Mouse (Mus musculus): ENCODE measurements at regions not wholly inside any gene's neighbourhood (a gene's known extent, or its start where the extent isn't known, plus 50 kb on each side); places are given as distances from the start of the nearest gene placed in this dataset.

GRCm38 (mm10) chr1:72009270-72009928, 202.7 kb downstream of the Mreg start:
- intact Hi-C loops (cut with DNase I), result no loop called here

GRCm38 (mm10) chr1:72006696-72007291, 205.3 kb downstream of the Mreg start:
- intact Hi-C loops (cut with DNase I), result no loop called here
- DNase-seq (ENCODE audit: extremely low spot score in 1 of 2, low spot score in 2 of 2), result no peak

More at GRCm38 (mm10) chr1:72009270-72009928, 202.7 kb downstream of the Mreg start:
- no peak for DNase-seq (ENCODE audit: extremely low spot score in 1 of 2, low spot score in 2 of 2)

GRCm38 (mm10) chr1:72005956-72006355, 206.2 kb downstream of the Mreg start:
- intact Hi-C loops (cut with DNase I), result no loop called here
- no peak for DNase-seq (ENCODE audit: extremely low spot score in 1 of 2, low spot score in 2 of 2)

GRCm38 (mm10) chr1:72005550-72005949, 206.6 kb downstream of the Mreg start:
- DNase-seq (ENCODE audit: extremely low spot score in 1 of 2, low spot score in 2 of 2), result no peak
- intact Hi-C loops (cut with DNase I), result no loop called here

- no peak for DNase-seq (ENCODE audit: extremely low spot score in 1 of 2, low spot score in 2 of 2)
- intact Hi-C loops (cut with DNase I), result no loop called here
Measured at GRCm38 (mm10) chr1:72003424-72004278, 208.5 kb downstream of the Mreg start.

- peak in 1 of 2 experiments; percentile 16 for DNase-seq (ENCODE audit: extremely low spot score in 1 of 2, low spot score in 2 of 2)
Measured at GRCm38 (mm10) chr1:72002471-72003116, 209.5 kb downstream of the Mreg start.

GRCm38 (mm10) chr1:72000741-72001140, 211.4 kb downstream of the Mreg start:
- DNase-seq (ENCODE audit: extremely low spot score in 1 of 2, low spot score in 2 of 2), result no peak
- intact Hi-C loops (cut with DNase I), result no loop called here

More at GRCm38 (mm10) chr1:72002471-72003116, 209.5 kb downstream of the Mreg start:
- intact Hi-C loops (cut with DNase I), result no loop called here

- DNase-seq (ENCODE audit: extremely low spot score in 1 of 2, low spot score in 2 of 2), result no peak
- intact Hi-C loops (cut with DNase I), result no loop called here
Measured at GRCm38 (mm10) chr1:71996828-71997227, 215.3 kb downstream of the Mreg start.

- intact Hi-C loops (cut with DNase I), result no loop called here
- DNase-seq (ENCODE audit: extremely low spot score in 1 of 2, low spot score in 2 of 2), result no peak
Measured at GRCm38 (mm10) chr1:71996234-71996619, 215.9 kb downstream of the Mreg start.

- intact Hi-C loops (cut with DNase I), result no loop called here
- DNase-seq (ENCODE audit: extremely low spot score in 1 of 2, low spot score in 2 of 2), result peak in 1 of 2 experiments; percentile 67
Measured at GRCm38 (mm10) chr1:71995573-71996233, 216.4 kb downstream of the Mreg start.

GRCm38 (mm10) chr1:71990936-71991335, 221.2 kb downstream of the Mreg start:
- no peak for DNase-seq (ENCODE audit: extremely low spot score in 1 of 2, low spot score in 2 of 2)
- intact Hi-C loops (cut with DNase I), result no loop called here

GRCm38 (mm10) chr1:71988086-71988485, 224.0 kb downstream of the Mreg start:
- no peak for DNase-seq (ENCODE audit: extremely low spot score in 1 of 2, low spot score in 2 of 2)
- intact Hi-C loops (cut with DNase I), result no loop called here

GRCm38 (mm10) chr1:71986047-71986446, 226.1 kb downstream of the Mreg start:
- no peak for DNase-seq (ENCODE audit: extremely low spot score in 1 of 2, low spot score in 2 of 2)
- intact Hi-C loops (cut with DNase I), result no loop called here

- intact Hi-C loops (cut with DNase I), result no loop called here
- no peak for DNase-seq (ENCODE audit: extremely low spot score in 1 of 2, low spot score in 2 of 2)
Measured at GRCm38 (mm10) chr1:71983786-71984185, 228.3 kb downstream of the Mreg start.

GRCm38 (mm10) chr1:71982423-71983262, 229.5 kb downstream of the Mreg start:
- no peak for DNase-seq (ENCODE audit: extremely low spot score in 1 of 2, low spot score in 2 of 2)
- intact Hi-C loops (cut with DNase I), result no loop called here

GRCm38 (mm10) chr1:71980624-71981023, 231.5 kb downstream of the Mreg start:
- intact Hi-C loops (cut with DNase I), result no loop called here
- DNase-seq (ENCODE audit: extremely low spot score in 1 of 2, low spot score in 2 of 2), result no peak

GRCm38 (mm10) chr1:71979261-71979660, 232.8 kb downstream of the Mreg start:
- intact Hi-C loops (cut with DNase I), result no loop called here
- no peak for DNase-seq (ENCODE audit: extremely low spot score in 1 of 2, low spot score in 2 of 2)

GRCm38 (mm10) chr1:71977361-71977760, 234.7 kb downstream of the Mreg start:
- no peak for DNase-seq (ENCODE audit: extremely low spot score in 1 of 2, low spot score in 2 of 2)
- intact Hi-C loops (cut with DNase I), result no loop called here
